Comparison of ENCODE assay signal across 22 mouse cellular contexts in genomic region chr1:88840991-88841592, GRCm38 (mm10).
DNase-seq lines count a peak whose midpoint lies in the region; ATAC-seq and TF ChIP-seq lines count a peak whose summit lies in the region.
"Had no signal": no experiment of that assay in that cellular context is flagged by ENCODE, and none has a peak within 500 bp of the region (broad histone marks: within the 10 kb centered on the region; RNA-seq: fewer than 3 reads in every experiment).

No protein-coding gene starts in this region.

- H3K36me3 ChIP-seq in forebrain, embryonic 10.5 days (replicated peaks): no peaks in the 10 kb centered on the region
- H3K36me3 ChIP-seq in forebrain, embryonic 14.5 days (ENCODE audit: control insufficient read depth, insufficient read depth, low read length): no peaks in the 10 kb centered on the region
- H3K36me3 ChIP-seq in hindbrain, embryonic 11.5 days (ENCODE audit: control insufficient read depth, insufficient read depth, low read length): no peaks in the 10 kb centered on the region
- no peaks in the 10 kb centered on the region for H3K36me3 ChIP-seq in hindbrain, embryonic 16.5 days (ENCODE audit: control insufficient read depth, insufficient read depth, low read length)
- no peaks in the 10 kb centered on the region for H3K36me3 ChIP-seq in CH12.LX (replicated peaks in 1 of 2; ENCODE audit: control insufficient read depth in 1 of 2, insufficient read depth in 1 of 2, low read length in 1 of 2)
- H3K36me3 ChIP-seq in midbrain, embryonic 14.5 days (ENCODE audit: control insufficient read depth, insufficient read depth, low read length): no peaks in the 10 kb centered on the region
- H3K36me3 ChIP-seq in lung, postnatal 0 days (ENCODE audit: insufficient read depth, low read length): no peaks in the 10 kb centered on the region
- H3K36me3 ChIP-seq: lung, embryonic 15.5 days; stomach, embryonic 15.5 days had no signal

- H3K4me2 ChIP-seq in forebrain, embryonic 14.5 days (ENCODE audit: low read length): no peak overlapping the region
- no peak overlapping the region for H3K4me2 ChIP-seq in hindbrain, embryonic 11.5 days (replicated peaks; ENCODE audit: low read depth, low read length)
- H3K4me2 ChIP-seq in hindbrain, embryonic 16.5 days (ENCODE audit: low read length): no peak overlapping the region
- H3K4me2 ChIP-seq in CH12.LX (ENCODE audit: insufficient read depth, low read depth, poor library complexity, severe bottlenecking): no peak overlapping the region
- H3K4me2 ChIP-seq in midbrain, embryonic 14.5 days (ENCODE audit: low read length): no peak overlapping the region
- no peak overlapping the region for H3K4me2 ChIP-seq in lung, postnatal 0 days (replicated peaks; ENCODE audit: low read depth, low read length)
- H3K4me2 ChIP-seq: lung, embryonic 15.5 days; stomach, embryonic 15.5 days had no signal

- no peaks in the 10 kb centered on the region for H3K79me2 ChIP-seq in CH12.LX (replicated peaks; ENCODE audit: control insufficient read depth, extremely low read depth, insufficient read depth, poor library complexity, severe bottlenecking)

- no peak for TF ChIP-seq RAD21 in CH12.LX (IDR thresholded peaks at IDR 0.05; ENCODE audit: low read depth, low read length)

- no peak for TF ChIP-seq POLR2A in CH12.LX (IDR thresholded peaks at IDR 0.05; ENCODE audit: low read depth, low read length)

- dilution Hi-C loops in CH12.LX (cut with MboI; ENCODE audit: extremely low pct_ligation_motif_present, extremely low pct_unique_long_range_greater_than_20kb, low sequenced_read_pairs): no loop called here

- no peak for ATAC-seq in forebrain, embryonic 14.5 days
- no peak for ATAC-seq in hindbrain, embryonic 11.5 days (ENCODE audit: low FRiP score)
- ATAC-seq in hindbrain, embryonic 16.5 days: no peak
- ATAC-seq in midbrain, embryonic 14.5 days (ENCODE audit: low FRiP score, low TSS enrichment): no peak
- no peak for ATAC-seq in lung, postnatal 0 days
- ATAC-seq: CD4-positive, CD25-positive, alpha-beta regulatory T cell, adult 4 months had no signal

- TF ChIP-seq EP300 in CH12.LX (IDR thresholded peaks at IDR 0.05; ENCODE audit: low read length): no peak
- TF ChIP-seq EP300 in lung, postnatal 0 days (IDR thresholded peaks at IDR 0.05): no peak

- no peak for DNase-seq in forebrain, embryonic 10.5 days (ENCODE audit: extremely low spot score, low spot score)
- no peak for DNase-seq in forebrain, embryonic 14.5 days (ENCODE audit: low spot score)
- peak; percentile 31 for DNase-seq in hindbrain, embryonic 11.5 days (ENCODE audit: low spot score)
- no peak for DNase-seq in CH12.LX (ENCODE audit: extremely low read depth)
- no peak for DNase-seq in midbrain, embryonic 14.5 days
- DNase-seq in right cerebral cortex, postnatal 25 days: no peak
- DNase-seq in lung, postnatal 0 days (ENCODE audit: low spot score): no peak
- DNase-seq: adrenal gland, postnatal 36 days; cerebellum, postnatal 36 days; gastrocnemius, postnatal 14 days; kidney, adult 18-20 months; layer of hippocampus, postnatal 36 days; thymus, adult 18-20 months; thymus, postnatal 4 days had no signal

- peaks cover 4% of the 10 kb centered on the region; the same call in 1 of the 2 replicates for H3K9me3 ChIP-seq in forebrain, embryonic 10.5 days
- no peaks in the 10 kb centered on the region for H3K9me3 ChIP-seq in forebrain, embryonic 14.5 days (replicated peaks; ENCODE audit: control insufficient read depth, low read length)
- no peaks in the 10 kb centered on the region for H3K9me3 ChIP-seq in hindbrain, embryonic 11.5 days (ENCODE audit: control insufficient read depth, low read length)
- no peaks in the 10 kb centered on the region for H3K9me3 ChIP-seq in hindbrain, embryonic 16.5 days (ENCODE audit: control insufficient read depth, low read length)
- H3K9me3 ChIP-seq in CH12.LX (replicated peaks; ENCODE audit: low read length): peaks cover 51% of the 10 kb centered on the region
- no peaks in the 10 kb centered on the region for H3K9me3 ChIP-seq in midbrain, embryonic 14.5 days (ENCODE audit: control insufficient read depth, low read length)
- H3K9me3 ChIP-seq in lung, postnatal 0 days (ENCODE audit: low read length): no peaks in the 10 kb centered on the region
- H3K9me3 ChIP-seq: lung, embryonic 15.5 days; stomach, embryonic 15.5 days had no signal

- WGBS in forebrain, embryonic 10.5 days: 80% methylated on average over 9 of the region's 9 CpGs
- 73% methylated on average over 7 of the region's 9 CpGs for WGBS in forebrain, embryonic 14.5 days
- WGBS in hindbrain, embryonic 11.5 days: 74% methylated on average over 7 of the region's 9 CpGs
- WGBS in hindbrain, embryonic 16.5 days: 65% methylated on average over 8 of the region's 9 CpGs
- 79% methylated on average over 8 of the region's 9 CpGs for WGBS in midbrain, embryonic 14.5 days
- 76% methylated on average over 7 of the region's 9 CpGs for WGBS in lung, postnatal 0 days

- in situ Hi-C loops in CH12.LX (cut with MboI; ENCODE audit: low pct_ligation_motif_present, low pct_unique_long_range_greater_than_20kb, low sequenced_read_pairs): no loop called here

- H3K27ac ChIP-seq in forebrain, embryonic 10.5 days: peak overlapping the region; percentile 90
- H3K27ac ChIP-seq in forebrain, embryonic 14.5 days (ENCODE audit: low read depth, low read length): no peak overlapping the region
- H3K27ac ChIP-seq in hindbrain, embryonic 11.5 days (ENCODE audit: low read depth, low read length): peak overlapping the region; percentile 86
- no peak overlapping the region for H3K27ac ChIP-seq in hindbrain, embryonic 16.5 days (ENCODE audit: low read depth, low read length)
- H3K27ac ChIP-seq in CH12.LX (ENCODE audit: insufficient read depth, low read depth): no peak overlapping the region
- 0 out of 2 replicates have a peak overlapping the region, but pooled peaks have one; percentile 46 for H3K27ac ChIP-seq in midbrain, embryonic 14.5 days (replicated peaks; ENCODE audit: low read depth, low read length)
- no peak overlapping the region for H3K27ac ChIP-seq in lung, postnatal 0 days (ENCODE audit: low read length)
- H3K27ac ChIP-seq: kidney, postnatal 0 days; liver, embryonic 14.5 days; lung, embryonic 15.5 days; macrophage; stomach, embryonic 15.5 days had no signal

- no peak overlapping the region for H3K4me3 ChIP-seq in forebrain, embryonic 10.5 days
- H3K4me3 ChIP-seq in forebrain, embryonic 14.5 days (ENCODE audit: low read depth, low read length): no peak overlapping the region
- H3K4me3 ChIP-seq in hindbrain, embryonic 11.5 days (ENCODE audit: low read depth, low read length): no peak overlapping the region
- no peak overlapping the region for H3K4me3 ChIP-seq in hindbrain, embryonic 16.5 days (ENCODE audit: low read length)
- no peak overlapping the region for H3K4me3 ChIP-seq in CH12.LX (replicated peaks in 1 of 3; ENCODE audit: low read depth in 2 of 3, low read length in 2 of 3, poor library complexity in 1 of 3)
- no peak overlapping the region for H3K4me3 ChIP-seq in midbrain, embryonic 14.5 days (replicated peaks; ENCODE audit: low read depth, low read length)
- no peak overlapping the region for H3K4me3 ChIP-seq in lung, postnatal 0 days (ENCODE audit: low read depth, low read length)
- H3K4me3 ChIP-seq: erythroblast, embryonic 14.5 days; lung, embryonic 15.5 days; stomach, embryonic 15.5 days had no signal

- no peaks in the 10 kb centered on the region for H3K27me3 ChIP-seq in forebrain, embryonic 10.5 days (ENCODE audit: poor library complexity, severe bottlenecking)
- no peaks in the 10 kb centered on the region for H3K27me3 ChIP-seq in forebrain, embryonic 14.5 days (replicated peaks; ENCODE audit: control insufficient read depth, insufficient read depth, low read length)
- no peaks in the 10 kb centered on the region for H3K27me3 ChIP-seq in hindbrain, embryonic 11.5 days (ENCODE audit: control insufficient read depth, insufficient read depth, low read length)
- no peaks in the 10 kb centered on the region for H3K27me3 ChIP-seq in hindbrain, embryonic 16.5 days (replicated peaks; ENCODE audit: control insufficient read depth, insufficient read depth, low read length)
- H3K27me3 ChIP-seq in CH12.LX (replicated peaks): peaks cover 4% of the 10 kb centered on the region
- H3K27me3 ChIP-seq in midbrain, embryonic 14.5 days (ENCODE audit: control insufficient read depth, insufficient read depth, low read length): no peaks in the 10 kb centered on the region
- H3K27me3 ChIP-seq in lung, postnatal 0 days (replicated peaks; ENCODE audit: insufficient read depth, low read length): no peaks in the 10 kb centered on the region
- H3K27me3 ChIP-seq: lung, embryonic 15.5 days; stomach, embryonic 15.5 days had no signal

- H3K9ac ChIP-seq in forebrain, embryonic 14.5 days (ENCODE audit: low read length): no peak overlapping the region
- H3K9ac ChIP-seq in hindbrain, embryonic 11.5 days (ENCODE audit: low read depth, low read length): no peak overlapping the region
- no peak overlapping the region for H3K9ac ChIP-seq in hindbrain, embryonic 16.5 days (ENCODE audit: low read depth, low read length)
- no peak overlapping the region for H3K9ac ChIP-seq in CH12.LX (ENCODE audit: insufficient read depth, low read depth)
- no peak overlapping the region for H3K9ac ChIP-seq in midbrain, embryonic 14.5 days (replicated peaks; ENCODE audit: low read length)
- H3K9ac ChIP-seq in lung, postnatal 0 days (replicated peaks; ENCODE audit: low read depth): no peak overlapping the region
- H3K9ac ChIP-seq: liver, embryonic 14.5 days; lung, embryonic 15.5 days; stomach, embryonic 15.5 days had no signal

- TF ChIP-seq CTCF in CH12.LX (conservative IDR thresholded peaks at IDR 0.05 in 1 of 2, IDR thresholded peaks at IDR 0.05 in 1 of 2; ENCODE audit: low read depth in 2 of 2, low read length in 2 of 2): no peak
- no peak for TF ChIP-seq CTCF in lung, postnatal 0 days (IDR thresholded peaks at IDR 0.05)

- H3K4me1 ChIP-seq in forebrain, embryonic 10.5 days: peaks cover 39% of the 10 kb centered on the region
- H3K4me1 ChIP-seq in forebrain, embryonic 14.5 days (ENCODE audit: control insufficient read depth, insufficient read depth, low read length): peaks cover 15% of the 10 kb centered on the region
- H3K4me1 ChIP-seq in hindbrain, embryonic 11.5 days (replicated peaks; ENCODE audit: control insufficient read depth, insufficient read depth, low read length): peaks cover 3% of the 10 kb centered on the region
- H3K4me1 ChIP-seq in hindbrain, embryonic 16.5 days (ENCODE audit: control insufficient read depth, insufficient read depth, low read depth, low read length): peaks cover 12% of the 10 kb centered on the region
- H3K4me1 ChIP-seq in CH12.LX (ENCODE audit: control insufficient read depth in 1 of 2, insufficient read depth in 2 of 2): no peaks in the 10 kb centered on the region
- peaks cover 17% of the 10 kb centered on the region for H3K4me1 ChIP-seq in midbrain, embryonic 14.5 days (ENCODE audit: control insufficient read depth, insufficient read depth, low read length)
- no peaks in the 10 kb centered on the region for H3K4me1 ChIP-seq in lung, postnatal 0 days (ENCODE audit: insufficient read depth, low read depth, low read length)
- H3K4me1 ChIP-seq: lung, embryonic 15.5 days had no signal

TF ChIP-seq in CH12.LX, 34 proteins besides CTCF, POLR2A, EP300 and RAD21:
- TF ChIP-seq NRF1 (IDR thresholded peaks at IDR 0.05; ENCODE audit: low read depth, low read length): no peak
- TF ChIP-seq SIN3A (IDR thresholded peaks at IDR 0.05; ENCODE audit: low read length): no peak
- peak; percentile 63; the same call in 1 of the 2 replicates for TF ChIP-seq MAFK (IDR thresholded peaks at IDR 0.05; ENCODE audit: insufficient replicate concordance, low read length)

Comparison
In these comparisons a context has a peak if more than half of its experiments do, and no peak if none do; other contexts are left out.
1. H3K27ac ChIP-seq: peak in forebrain, embryonic 10.5 days (single experiment), hindbrain, embryonic 11.5 days (single experiment) and midbrain, embryonic 14.5 days (single experiment); none in forebrain, embryonic 14.5 days (single experiment), hindbrain, embryonic 16.5 days (single experiment), CH12.LX (single experiment) and lung, postnatal 0 days (single experiment).